Mouse (Mus musculus) 3T3-L1 (cell line): Measurements from ENCODE around the gene Abhd16a.
"Not testable (repeated sequence)": the region's sequence is repeated elsewhere in the genome, so short reads cannot be mapped to it uniquely, and the experiment has no call there.

Source experiments
- DNase-seq: peaks from one replicate; pipeline ENCODE4 v3.0.0-alpha.2; 2015; ENCODE audit warnings: low read depth, low spot score

The Abhd16a gene

DNA sequence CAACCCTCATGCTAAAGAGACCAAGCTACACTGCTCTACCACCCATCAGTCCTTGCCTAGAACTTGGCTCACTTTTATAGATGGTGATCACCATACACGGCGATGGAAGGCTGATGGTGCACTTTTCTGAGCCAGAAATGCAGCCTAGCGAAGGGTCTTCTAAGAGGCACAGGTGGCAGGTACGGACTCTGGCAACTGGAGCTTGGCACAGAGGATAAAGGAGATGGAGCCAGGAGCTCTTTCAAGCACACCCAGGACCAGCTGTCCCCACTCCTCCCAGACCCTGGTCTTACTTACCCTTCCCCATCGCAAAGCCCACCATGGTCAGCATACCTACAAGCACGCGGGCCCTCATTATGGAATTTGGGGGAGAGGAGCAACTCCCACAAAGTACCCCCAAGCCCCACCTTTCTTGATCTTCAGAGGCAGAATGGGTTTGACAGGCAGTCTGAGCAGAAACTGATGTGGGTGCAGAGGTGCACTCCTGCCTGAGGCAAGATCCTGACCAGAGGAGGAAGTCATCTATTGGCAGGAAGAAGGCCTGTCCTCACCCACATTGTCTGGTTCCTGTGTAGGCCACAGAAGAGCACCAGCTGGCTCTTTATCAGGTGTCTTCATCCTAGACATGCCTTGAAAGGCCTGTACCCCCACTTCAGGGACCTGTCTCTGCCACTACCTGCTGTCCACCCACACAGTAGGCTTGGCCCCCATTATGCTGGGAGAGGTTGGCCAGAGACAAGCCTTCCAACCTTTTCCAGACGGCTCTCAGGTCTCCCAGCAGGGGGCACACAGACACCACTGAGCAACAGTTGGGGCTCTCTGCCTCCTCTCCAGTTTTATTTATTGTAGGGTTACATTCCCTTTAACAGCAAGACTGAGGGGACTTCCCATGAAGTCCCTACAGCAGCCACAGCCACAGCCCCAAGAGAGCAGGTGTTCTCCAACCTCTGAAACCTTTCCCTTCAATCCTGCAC is 26.3 kb downstream of the Abhd16a start, which contains the start of gene Ly6g5b:
Ly6g5b (minus strand) TSS at position 383 of the 974 bp plus-strand sequence.
- DNase-seq, result peak; percentile 65

DNA sequence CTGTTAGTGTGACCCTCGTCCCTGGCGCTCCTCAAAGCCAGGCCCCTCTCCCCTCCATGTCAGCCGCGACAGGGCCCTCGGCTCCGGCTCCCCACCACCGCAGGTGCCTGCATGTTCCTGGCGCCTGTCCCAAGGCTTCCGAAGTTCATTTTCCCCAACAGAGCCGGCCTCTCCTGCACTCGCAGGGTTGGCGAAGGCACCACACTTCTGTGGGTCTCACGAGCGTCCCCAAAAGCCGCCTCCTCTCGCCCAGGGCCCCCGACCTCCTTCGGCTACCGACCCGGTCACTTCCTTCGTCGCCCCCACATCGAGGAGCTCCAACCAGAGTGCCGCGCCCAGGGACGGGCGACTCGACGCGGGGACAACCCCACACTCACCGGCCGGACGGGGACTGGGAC is 31.7 kb downstream of the Abhd16a start:
- peak; percentile 43 for DNase-seq

DNA sequence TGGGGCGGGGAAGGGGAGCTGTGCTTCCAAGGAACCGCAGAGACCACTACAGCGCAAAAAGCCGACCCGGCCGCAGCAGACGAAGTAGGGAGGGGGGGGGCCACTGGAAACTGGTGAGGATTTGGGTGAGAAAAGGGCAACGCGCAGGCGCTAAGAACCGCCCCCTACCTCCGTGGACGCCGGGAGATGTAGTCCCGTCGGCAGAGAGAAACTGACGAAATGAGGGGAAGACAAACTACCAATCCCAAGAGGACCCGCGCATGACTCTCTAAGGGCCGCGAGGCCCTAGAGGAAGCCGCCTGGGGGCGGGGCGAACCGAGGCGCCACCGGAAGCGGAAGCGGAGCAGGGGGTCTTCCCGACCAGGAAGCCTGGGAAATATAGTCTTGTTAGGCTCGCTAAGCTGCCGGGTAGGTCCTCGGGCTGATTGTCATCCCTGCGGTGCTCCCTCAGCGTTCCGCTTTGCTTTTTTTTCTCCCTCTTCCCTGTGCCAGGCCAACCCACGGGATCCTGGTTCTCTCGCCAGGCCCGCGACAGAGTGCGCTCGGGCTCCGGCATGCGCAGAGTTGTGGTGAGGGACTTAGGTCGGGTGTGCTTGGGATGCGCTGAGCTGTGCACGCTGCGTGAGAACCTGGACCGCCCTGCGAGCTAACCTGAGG is 32.2 kb downstream of the Abhd16a start, which contains the start of gene Gpank1:
Gpank1 (plus strand) TSS at position 313 of the 657 bp plus-strand sequence.
- DNase-seq, result peak; percentile 100

DNA sequence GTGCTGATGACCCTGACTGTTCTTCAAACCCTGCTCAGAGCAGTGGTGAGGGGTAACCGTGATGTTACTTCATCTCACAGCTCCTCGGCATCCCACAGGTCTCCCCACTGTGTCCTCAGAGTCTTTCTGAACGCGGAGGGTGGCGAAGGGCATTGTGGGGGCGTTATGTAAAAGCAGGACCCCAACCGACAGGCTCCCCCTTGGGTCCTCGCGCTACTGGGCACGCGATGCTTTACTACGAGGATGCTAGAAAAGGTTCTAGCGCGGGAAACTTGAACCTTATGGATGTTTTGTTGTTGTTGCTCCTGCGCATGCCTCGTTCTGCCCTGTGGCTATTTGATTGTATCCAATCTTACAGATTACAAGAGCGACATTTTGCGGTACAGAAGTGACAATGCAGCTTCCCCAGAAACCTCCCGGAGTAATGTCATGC is 32.8 kb downstream of the Abhd16a start, which contains the start of gene Csnk2b:
Csnk2b (minus strand) TSS at position 183 of the 433 bp plus-strand sequence.
- DNase-seq, result peak; percentile 95

DNA sequence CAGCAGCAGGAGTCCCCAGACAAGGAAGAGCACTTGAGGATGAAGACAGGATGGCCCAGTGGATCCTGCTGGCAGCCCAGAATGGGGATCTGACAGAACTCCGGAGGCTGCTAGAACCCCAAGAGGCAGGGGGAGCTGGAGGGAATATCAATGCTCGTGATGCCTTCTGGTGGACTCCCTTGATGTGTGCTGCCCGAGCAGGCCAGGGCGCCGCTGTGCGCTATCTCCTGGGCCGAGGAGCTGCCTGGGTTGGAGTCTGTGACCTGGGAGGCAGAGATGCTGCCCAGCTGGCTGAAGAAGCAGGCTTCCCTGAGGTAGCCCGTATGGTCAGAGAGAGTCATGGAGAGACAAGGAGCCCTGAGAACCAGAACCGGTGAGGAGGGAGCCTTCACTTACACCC is 34.2 kb downstream of the Abhd16a start:
- not testable (repeated sequence) for DNase-seq

DNA sequence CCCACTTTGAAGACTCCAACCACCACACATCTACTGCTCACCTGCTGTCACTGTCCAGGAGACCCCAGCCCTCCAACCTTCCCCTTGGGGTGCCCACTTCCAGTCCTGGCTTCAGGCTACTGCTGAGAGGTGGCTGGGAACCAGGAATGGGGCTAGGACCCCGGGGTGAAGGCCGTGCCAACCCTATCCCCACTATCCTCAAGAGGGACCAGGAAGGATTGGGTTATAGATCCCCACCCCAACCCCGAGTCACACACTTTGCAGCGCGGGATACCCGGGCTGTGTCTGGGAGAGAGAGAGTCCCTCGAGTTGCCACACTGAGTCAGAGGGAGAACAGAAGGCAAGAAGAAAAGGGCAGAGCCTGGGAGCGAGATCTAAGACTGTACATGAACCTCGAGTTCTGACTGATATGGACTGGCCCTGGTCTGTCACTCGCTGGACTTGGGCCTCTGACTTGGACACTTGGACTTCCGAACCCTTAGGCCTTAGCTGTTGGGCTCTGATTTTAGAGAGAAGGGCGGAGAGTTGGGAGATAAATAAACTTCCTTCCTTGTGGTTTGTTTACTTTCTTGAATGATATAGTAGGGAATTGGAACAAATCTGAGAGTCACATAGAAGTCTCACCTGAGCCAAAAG is 35.3 kb downstream of the Abhd16a start:
- not testable (repeated sequence) for DNase-seq

DNA sequence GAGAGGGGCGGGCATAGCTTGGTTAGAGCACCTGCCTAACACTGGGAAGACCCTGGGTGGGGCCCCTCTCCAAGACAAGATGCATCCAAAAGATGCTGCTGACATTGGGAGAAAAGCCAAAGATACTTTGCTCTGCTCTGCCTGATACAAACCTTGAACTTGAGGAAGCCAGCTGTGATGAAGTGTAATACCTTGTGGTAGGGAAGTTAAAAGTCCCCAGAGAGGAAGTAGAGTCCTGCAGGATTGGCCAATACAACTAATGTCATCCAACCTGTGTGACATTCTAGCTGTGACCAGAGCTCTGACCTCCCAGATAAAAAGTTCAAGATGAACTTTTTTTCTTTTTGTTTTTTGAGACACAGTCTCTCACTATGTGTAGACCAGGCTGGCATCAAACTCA is 36.0 kb downstream of the Abhd16a start:
- no peak for DNase-seq

DNA sequence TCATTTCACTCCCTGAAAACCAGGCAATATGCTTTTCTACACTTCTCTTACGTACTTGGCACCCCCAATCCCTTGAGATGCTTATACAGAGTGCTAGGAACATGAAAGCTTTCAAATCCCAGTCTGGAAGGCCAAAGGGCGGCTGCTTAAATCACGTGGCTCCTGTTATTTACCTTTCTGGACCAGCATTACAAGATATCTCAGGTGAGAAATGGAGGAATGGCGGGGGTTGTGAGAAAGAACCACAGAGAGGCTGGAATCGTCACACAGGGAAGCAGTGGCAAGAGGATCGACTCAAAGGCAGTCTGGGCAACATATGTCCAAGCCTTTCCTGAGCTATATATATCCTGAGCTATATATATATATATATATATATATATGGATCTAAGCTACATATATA is 36.5 kb downstream of the Abhd16a start:
- peak; percentile 30 for DNase-seq

DNA sequence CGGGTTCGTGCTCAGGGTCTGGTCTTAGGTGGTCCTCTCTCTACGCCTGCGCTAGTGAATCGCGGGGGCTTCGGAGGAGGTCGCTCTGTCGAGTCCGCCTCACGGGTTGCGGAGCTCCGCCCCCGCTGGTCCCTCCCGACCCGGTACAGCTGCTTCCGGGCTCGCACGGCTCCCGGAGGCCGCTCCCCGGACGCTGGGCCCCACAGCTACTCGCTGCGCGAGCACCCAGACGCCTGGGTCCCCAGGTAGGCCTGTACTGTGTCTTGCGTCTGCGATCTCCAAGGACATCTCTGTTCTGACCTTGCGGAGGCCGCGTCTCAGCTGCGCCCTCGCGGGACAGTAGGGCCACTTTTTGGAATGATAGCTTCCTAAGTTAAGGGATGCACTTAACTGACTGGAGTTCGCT is 37.1 kb downstream of the Abhd16a start, which contains the start of gene D17H6S53E:
D17H6S53E (plus strand) TSS at position 168 of the 406 bp plus-strand sequence.
- peak; percentile 69 for DNase-seq

DNA sequence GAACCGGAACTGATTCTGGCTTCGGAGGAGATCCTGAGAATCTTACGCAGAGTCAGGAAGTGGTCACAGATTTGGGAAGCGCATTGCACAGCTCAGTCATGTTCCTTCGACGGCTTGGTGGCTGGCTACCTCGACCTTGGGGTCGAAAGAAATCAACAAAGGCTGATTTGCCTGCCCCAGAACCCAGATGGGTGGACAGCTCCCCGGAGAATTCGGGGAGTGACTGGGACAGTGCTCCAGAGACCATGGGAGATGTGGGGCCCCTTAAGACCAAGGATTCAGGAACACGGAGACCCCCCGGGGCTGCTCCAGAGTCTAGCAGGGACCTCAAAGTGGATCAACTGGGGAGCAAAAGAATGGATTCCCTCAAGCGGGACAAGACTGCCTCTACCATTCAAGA is 38.0 kb downstream of the Abhd16a start:
- DNase-seq, result peak; percentile 18

DNA sequence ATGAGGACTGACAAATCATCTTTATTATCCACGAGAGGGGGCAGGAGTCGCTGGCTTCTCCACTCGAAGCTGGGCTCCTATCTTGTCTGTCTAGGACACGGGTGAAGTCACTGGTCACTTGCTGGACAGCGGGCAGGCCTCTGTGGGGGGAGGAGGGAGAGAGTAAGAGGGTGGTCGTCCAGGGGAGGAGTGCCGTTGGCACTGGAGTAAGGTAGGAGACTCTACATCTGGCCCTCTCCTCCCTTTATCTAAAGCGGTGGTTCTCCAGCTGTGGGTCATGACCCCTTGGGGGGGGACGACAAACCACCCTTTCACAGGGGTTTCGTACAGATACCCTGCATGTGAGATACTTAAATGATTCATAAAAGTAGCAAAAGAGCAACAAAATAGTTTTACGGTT is 39.9 kb downstream of the Abhd16a start:
- DNase-seq, result no peak

DNA sequence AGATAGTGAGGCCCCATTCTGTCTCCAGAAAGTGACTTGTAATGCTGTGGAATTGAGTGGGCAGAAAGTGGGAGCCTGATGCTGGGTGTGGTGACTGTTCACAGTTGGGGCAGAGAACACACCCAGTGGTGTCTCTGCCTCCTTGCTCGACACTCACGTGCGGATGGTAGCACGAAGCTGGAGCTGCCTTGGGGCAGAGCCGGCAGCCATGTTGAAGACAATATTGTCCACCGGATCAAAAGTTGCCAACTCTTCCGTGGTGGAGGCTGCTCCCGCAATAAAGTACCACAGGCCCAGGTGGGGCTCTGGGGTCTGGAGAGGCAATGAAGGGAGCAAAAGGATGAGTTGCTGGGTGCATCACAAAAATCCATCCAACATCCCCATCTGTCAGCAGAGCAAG is 42.0 kb downstream of the Abhd16a start:
- DNase-seq, result no peak

DNA sequence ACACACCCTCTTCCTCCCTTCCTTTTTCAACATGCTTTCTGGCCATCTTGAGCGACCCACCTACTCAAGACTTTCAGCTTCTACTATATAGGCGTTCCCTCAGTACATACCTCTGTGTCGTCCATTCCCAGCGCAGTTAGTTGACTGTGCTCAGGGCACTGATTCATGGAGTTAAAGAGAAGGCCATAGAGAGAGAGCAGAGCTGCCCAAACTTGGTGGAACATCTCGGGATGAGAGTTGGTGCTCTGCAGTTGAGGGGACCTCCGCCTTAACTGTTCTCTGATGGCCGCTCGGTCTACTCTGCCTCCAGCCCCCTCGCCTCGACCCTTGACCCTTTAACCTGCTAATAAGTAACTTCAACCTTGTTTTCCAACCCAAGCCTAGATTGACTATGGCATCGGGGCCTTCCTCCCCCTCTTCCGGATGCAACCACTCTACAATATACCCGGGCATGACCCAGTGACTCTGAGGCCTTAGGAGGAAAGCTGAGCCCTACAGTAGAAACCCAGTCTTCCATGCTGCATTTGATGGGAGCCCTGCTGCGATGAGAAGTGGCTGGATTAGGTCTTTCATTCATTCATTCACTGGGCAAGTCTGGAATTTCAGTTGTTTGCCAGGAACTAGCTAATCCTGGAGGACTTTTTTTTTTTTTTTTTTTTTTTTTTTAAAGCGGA is 42.6 kb downstream of the Abhd16a start, which contains the start of gene Apom:
Apom (minus strand) TSS at position 551 of the 674 bp plus-strand sequence.
- no peak for DNase-seq

DNA sequence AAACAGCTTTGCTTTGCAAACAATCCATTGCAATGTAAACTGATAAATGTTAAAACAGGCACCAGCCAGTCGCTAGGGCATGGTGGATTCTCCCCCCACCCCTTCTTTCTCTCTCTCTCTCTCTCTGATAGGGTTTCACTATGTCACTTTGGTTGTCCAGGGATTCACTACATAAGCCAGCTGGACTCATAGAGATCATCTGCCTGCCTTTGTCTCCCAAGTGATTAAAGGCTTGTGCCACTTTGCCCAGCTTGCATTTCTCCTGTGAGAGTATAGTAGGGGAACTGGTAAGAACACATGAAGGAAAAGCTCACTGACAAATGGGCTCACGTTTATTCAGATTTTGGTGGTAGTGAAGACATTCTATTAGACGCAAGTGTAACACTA is 43.1 kb downstream of the Abhd16a start:
- DNase-seq, result no peak

DNA sequence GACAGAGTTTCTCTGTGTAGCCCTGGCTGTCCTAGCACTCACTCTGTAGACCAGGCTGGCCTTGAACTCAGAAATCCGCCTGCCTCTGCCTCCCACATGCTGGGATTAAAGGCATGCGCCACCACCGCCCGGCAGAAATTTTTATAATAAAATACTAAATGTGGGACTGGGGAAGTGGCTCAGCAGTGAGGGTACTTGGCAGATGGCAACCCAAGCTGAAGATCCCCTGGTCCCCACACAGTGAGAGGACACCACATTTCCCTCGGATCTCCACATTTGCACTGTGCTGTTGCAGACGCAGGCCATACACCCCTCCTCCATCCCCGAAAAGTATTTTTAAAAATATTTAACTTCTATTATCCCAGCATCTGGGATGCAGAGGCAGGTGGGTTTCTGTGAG is 44.5 kb downstream of the Abhd16a start:
- no peak for DNase-seq

DNA sequence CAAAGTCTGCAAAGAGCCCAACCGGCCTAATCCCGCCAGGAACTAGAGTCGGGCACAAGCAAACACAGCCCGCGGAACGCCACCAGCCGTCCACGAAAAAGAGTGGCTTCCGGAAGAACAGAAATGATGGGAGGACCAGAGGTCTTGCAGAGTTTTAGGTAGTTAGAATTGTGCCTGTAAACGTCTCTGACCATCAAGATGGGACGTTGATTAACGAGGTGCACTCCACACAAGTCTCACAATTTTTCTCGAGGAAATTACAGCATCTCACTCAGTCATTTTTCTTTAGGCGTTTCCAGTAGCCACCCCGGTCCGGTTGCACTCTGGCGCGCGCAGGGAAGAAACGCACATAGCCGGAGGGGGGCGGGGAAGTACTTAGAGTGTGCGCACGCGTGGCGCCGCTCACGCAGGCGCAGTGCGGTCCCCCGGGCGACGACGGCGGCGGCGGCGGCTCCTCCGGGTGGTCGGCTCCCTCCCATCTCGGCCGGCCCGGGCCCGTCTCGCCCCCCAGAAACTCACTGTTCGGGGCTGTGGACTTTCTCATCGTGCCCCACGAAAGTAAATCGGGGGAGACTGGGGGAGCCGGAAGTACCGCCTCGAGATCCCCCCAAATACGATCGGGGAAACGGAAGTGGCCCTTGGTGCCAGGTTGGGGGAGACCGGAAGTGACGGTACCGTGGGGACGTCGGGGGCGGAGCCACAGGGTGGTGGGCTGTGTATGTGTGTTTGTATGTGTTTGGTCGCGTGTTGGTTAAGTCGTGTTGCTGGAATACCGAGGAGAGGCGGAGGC is 45.9 kb downstream of the Abhd16a start, which contains the start of gene Bag6:
Bag6 (plus strand) TSS at position 378 of the 790 bp plus-strand sequence.
- peak; percentile 96 for DNase-seq

DNA sequence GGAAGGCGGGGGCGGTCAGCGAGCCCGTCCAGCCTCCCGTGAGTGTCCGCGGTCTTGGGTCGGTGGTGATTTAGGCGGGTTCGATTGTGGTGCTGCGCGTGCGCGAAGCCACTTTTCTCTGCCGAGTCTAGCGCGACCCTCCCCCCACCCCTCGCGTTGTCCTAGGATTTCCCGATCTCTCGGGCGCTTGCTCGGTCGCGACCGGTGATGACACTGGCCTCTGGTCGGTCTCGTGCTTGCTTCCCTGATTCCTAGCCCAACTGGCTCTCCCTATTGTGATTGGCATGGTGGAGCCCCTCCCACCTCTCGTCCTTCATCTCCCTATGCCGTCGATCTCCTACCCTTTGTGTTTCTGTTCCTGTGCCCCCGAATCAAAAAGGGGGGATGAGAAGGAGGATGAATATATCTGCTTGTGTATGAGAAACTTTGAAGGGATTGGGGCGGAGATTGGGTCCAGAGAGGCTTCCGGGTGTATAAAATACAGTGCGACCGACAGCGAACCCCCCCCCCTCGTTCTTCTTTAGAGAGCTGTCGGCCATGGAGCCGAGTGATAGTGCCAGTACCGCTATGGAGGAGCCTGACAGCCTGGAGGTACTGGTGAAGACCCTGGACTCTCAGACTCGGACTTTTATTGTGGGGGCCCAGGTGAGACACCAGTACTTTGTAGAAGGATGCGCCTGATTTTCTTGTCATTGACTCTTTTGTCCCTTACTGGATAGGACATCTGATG is 46.7 kb downstream of the Abhd16a start:
- peak; percentile 91 for DNase-seq

DNA sequence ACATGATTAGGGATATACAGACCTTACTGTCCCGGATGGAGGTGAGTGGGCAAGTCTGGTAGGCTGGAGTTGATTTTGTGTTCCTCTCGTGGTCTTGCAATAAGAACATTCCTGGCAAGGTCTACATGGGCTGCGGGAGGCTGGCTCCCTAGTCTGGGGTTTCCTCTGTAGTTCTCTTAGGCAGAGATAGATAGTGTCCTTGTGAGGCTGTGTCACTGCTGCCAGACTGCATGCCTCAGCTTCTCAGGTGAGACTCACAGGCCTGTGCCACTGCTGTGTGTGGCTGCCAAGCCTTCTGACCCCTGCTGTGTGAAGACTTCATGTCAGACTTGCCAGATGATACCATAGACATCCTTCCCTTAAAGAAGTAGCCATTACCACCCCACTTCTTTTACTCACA is 50.2 kb downstream of the Abhd16a start:
- DNase-seq, result no peak

DNA sequence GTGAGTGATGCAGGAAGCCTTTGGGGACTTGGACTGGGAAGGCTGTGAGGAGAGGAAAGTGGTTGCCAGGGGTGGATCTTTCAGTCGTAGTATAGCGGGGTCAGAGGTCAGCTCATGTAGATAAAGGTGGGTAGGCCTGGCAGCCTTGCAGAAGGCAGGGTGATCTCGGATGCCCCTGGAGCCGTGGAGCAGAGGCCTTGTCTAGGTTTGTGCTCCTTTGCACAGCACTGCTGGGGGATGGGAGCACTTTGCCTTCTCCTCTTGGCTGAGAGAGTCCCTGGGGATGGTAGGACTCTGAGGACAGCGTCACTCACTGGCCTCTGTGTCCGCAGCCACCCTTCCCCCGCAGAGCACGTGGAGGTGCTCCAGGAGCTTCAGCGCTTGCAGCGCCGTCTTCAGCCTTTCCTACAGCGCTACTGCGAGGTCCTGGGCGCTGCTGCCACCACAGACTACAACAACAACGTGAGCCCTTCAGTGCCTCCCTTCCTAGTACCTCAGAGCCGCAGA is 51.5 kb downstream of the Abhd16a start:
- no peak for DNase-seq
